Mouse (Mus musculus) CD4-positive helper T cell, adult 2 months (primary cell): ENCODE data around the gene Pfkfb3.

Experiments used
- DNase-seq: peaks from one replicate; pipeline ENCODE4 v3.0.0-alpha.2; 2012; ENCODE audit warnings: low read depth, missing footprints, low spot score

The Pfkfb3 gene

GRCm38 (mm10) chr2:11433353-11433752 is 120.5 kb downstream of the Pfkfb3 start:
- DNase-seq: no peak

DNA sequence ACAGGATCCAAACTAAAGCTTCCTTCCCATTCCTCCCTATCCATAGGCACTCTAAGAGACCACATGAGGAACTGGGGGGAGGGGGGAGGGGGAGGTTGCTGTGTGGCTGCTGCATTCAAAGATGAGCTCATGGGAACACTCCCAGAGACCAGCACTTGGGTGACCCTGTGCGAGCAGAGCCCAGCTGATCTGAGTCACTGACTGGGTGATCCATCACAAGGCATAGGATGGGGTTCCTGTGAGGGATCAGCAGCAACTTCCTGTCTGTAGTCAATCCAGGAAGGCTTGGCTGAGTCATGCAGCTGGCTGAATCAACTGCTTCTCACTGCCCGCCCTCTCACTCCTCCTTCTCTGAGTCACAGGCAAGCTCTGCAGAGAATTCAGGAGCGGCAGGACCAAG is 124.3 kb downstream of the Pfkfb3 start:
- peak; percentile 49 for DNase-seq

- no peak for DNase-seq
These were observed 125.3 kb downstream of the Pfkfb3 start for GRCm38 (mm10) chr2:11428621-11429020.

GRCm38 (mm10) chr2:11427596-11427995 is 126.3 kb downstream of the Pfkfb3 start:
- no peak for DNase-seq

GRCm38 (mm10) chr2:11426379-11426778 is 127.5 kb downstream of the Pfkfb3 start:
- no peak for DNase-seq

DNA sequence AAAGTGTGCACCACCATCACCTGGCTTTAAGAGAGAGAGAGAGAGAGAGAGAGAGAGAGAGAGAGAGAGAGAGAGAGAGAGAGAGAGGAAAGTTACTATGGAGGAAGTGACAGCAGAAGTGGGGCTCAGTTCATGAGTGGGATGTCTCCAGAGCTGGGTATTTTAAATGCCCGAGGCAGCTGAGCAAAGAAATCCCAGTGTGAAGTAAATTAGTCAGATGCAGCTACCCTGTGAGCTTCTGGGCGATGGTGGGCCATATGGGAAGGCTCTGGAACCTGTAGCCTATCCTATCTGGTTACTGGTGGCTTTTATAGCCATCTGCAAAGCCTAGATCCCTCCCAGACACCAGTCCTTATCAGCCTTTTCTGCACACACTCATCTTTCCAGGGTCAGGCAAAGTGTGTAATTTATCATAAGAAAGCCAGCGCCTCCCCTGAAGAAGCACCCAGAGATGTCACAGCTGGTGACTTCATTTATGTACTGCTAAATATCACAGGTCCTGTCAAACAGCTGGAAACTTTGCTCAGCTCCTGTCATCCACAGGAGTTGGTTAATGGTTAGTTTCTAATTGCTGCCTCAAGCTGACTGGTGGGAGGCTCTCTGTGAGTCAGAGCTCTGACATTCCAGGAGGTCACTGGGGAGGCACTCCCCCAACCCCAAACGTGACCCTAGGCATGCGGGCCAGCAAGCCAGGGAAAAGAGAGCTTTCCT is 128.3 kb downstream of the Pfkfb3 start:
- DNase-seq: no peak

GRCm38 (mm10) chr2:11424252-11424651 is 129.6 kb downstream of the Pfkfb3 start:
- no peak for DNase-seq

GRCm38 (mm10) chr2:11423421-11423820 is 130.5 kb downstream of the Pfkfb3 start:
- DNase-seq: no peak

GRCm38 (mm10) chr2:11422384-11422783 is 131.5 kb downstream of the Pfkfb3 start:
- peak; percentile 9 for DNase-seq
